In the genomic region with DNA sequence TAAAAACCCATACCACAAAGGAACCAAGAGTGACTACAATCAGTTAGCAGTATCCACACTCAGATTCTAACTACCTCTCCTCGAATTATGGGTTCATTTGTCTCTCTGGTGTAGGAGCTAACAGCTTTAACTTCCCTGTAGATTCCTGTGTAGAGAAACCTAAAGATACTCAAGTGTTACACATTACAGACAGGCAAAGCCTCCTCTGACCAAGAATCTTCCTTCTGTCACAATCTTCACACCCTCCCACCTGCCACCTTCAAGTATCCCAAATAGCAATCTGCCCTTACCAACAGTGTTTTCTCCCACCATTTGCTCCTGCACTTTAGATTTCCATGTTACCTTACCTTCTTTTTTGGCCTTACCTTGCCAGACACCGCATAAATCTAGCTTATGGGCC, we compare ENCODE assay signal across 15 mouse cellular contexts. TPM values are rescaled to one million over a fixed set of nuclear protein-coding genes. Genes with fewer than 3 reads are reported as not detected.
"Had no signal": no experiment of that assay in that cellular context is flagged by ENCODE, and none has a peak within 500 bp of the region (broad histone marks: within the 10 kb centered on the region; RNA-seq: fewer than 3 reads in every experiment).

No protein-coding gene starts in this region.

- DNase-seq: kidney, adult 18-20 months; kidney, adult 9 months; kidney, postnatal 14 days; kidney, postnatal 4 days; liver; lung, adult 18-20 months; lung, postnatal 14 days; lung, postnatal 4 days; midbrain, embryonic 14.5 days; right cerebral cortex, postnatal 4 days; thymus, postnatal 25 days had no signal

RNA-seq across cellular contexts. Expression of a gene that starts 35.3 kb away (rescaled TPM):
- total RNA-seq: megakaryocyte-erythroid progenitor cell, adult 5-6 weeks had no signal
- polyA plus RNA-seq: intestine, embryonic 16.5 days; liver, embryonic 12.5 days; liver, embryonic 15.5 days had no signal
